Mouse (Mus musculus): ENCODE data around the gene 1190005I06Rik. TPM values are rescaled to one million over a fixed set of nuclear protein-coding genes. Genes with fewer than 3 reads are reported as not detected.

1190005I06Rik gene
- polyA plus RNA-seq, 1 experiment, result 0.69 TPM

DNA sequence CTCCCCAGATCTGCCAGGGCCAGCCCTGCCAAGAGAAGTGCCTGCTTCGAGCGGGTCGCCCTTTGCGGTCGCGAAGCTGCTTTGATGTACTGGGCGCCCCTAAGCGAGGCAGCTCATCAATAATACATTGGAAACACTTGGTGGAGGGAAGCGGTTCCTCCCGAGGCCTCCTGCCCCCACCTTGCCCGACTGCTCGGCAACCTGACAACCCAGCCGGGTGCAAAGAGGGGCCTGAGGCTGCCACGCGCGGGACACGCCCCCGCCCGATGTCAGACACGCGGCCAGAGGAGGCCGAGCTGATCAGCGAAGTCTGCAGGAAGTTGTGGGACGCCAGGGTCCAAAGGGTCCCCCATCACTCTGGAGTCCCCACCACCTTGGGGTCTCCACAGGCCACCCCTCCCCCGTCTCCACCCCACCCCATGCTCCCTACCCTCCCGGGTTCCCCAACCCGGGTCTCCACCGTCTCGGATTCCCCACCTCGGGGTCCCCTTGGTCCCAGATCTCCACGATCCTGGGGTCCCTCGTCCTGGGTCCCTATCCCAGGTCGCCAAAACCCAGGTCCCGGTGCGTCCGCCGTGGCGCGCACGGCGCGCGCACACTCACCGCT lies 13.7 kb downstream of the 1190005I06Rik start:
- TF ChIP-seq GATA1 (IDR thresholded peaks at IDR 0.05; ENCODE audit: low read length), result no peak

DNA sequence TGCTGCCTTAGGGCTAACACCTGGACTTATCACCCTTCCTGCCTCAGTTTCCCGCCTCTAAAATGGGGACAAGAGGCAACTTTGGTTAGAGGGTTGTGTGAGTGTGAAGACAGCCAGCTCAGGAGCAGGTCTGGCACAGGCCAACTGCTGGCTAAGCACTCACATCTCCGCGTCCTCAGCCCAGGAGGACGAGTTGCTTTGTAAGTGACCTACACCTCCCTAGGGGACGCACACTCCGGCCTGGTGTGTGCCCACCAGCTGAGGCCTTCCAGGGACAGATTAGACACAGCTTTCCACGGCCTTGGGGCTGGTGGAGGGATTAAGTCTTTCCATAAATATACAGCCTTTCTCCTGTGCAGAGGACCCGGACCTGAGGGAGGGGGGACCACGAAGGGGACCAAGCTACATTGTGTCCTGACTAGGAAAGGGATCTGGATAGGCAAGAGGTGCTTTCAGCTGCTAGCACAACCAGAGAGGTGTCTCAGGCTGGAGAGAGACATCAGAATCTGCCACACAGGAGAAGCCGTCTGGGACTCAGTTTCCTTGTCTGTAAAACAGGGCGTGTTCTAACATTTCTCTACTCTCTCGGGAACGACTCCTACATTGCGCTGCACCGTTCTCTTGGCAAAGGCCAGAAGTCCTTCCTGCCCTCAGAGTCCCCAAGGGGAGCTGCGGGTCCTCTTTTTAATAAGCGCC lies 14.3 kb downstream of the 1190005I06Rik start:
- no peak for TF ChIP-seq GATA1 (IDR thresholded peaks at IDR 0.05; ENCODE audit: low read length)

- TF ChIP-seq GATA1 (IDR thresholded peaks at IDR 0.05; ENCODE audit: low read length), result no peak
These were observed 15.7 kb downstream of the 1190005I06Rik start for GRCm38 (mm10) chr8:120631441-120632375.

DNA sequence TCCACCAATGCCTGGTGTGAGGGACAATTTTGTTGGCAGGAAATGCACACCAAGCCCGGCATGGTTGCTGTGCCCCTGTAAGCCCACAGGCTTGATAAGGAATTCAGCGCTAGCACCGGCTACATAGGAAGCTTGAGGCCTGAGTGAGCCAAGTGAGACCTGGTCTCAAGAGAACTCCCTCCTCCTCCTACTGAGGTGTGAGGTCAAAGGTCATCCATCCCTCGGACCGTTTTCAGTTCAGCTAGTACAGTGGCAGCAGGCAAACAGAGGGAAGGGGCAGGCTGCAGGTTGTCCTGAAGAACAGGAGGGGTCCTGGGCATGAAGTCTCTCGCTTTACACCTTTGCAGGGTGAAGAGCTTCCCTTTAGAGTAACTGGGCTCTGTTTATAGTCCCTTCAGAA lies 16.6 kb downstream of the 1190005I06Rik start:
- TF ChIP-seq GATA1 (IDR thresholded peaks at IDR 0.05; ENCODE audit: low read length), result no peak

DNA sequence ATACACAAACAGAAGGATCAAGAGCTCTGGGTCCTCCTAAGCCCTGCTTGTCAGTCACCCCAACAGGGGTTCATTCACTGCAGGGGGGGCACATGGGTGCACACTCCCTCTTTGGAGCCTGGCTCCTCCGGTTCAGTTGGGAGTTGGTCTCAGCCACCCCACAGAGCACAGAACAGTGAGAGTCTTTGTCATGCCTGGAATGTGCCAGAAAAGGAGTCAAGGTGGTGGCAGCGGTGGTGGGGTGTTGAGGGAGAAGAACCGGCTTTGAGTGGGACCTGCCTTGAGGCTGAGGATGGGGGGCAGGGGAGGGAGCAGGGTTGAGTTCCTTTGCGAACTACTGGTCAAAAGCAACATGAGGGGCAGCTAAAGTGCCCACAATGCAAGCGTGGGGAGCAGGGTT lies 17.4 kb downstream of the 1190005I06Rik start:
- TF ChIP-seq GATA1 (IDR thresholded peaks at IDR 0.05; ENCODE audit: low read length), result no peak

DNA sequence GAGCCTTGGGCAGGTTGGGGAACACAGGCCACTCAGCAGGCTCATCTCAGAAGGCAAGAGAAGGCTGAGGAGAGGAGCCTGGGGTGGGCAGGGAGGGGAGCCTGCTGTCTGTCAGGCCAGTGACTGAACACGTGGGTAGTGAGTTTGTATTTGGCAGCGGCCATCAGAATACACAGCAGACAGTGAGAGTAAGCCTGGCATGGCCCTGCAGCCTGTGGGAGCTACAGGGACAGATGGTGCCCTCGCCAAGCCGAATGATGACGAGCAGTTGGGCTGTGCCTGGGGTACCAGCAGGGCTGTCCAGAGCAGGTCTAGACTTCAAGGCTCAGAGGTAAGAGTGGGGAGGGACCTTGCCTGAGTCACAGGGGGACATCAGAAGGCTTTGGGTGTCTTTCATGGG lies 20.1 kb downstream of the 1190005I06Rik start:
- no peak for TF ChIP-seq GATA1 (IDR thresholded peaks at IDR 0.05; ENCODE audit: low read length)

DNA sequence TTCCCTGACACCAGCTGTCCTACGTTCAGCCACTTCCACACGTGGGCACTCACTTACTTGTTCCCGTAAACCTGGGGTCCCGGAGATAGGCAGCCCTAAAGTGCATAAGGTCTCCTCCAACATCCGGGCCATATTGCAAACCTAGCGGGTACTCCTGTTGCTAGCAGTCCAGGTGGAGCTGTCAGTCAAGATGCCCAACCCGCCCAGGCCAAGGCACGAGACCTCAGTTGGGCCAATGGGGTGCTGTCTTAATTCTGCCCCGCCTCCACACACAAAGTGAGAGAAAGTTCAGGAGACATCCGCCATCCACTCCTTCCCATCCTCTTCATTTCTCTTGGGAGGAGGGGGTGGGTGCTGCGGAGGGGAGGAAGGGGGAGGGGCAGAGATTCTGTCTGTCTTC lies 21.0 kb downstream of the 1190005I06Rik start:
- no peak for TF ChIP-seq GATA1 (IDR thresholded peaks at IDR 0.05; ENCODE audit: low read length)

GRCm38 (mm10) chr8:120623608-120624007 lies 23.8 kb downstream of the 1190005I06Rik start:
- no peak for TF ChIP-seq GATA1 (IDR thresholded peaks at IDR 0.05; ENCODE audit: low read length)

DNA sequence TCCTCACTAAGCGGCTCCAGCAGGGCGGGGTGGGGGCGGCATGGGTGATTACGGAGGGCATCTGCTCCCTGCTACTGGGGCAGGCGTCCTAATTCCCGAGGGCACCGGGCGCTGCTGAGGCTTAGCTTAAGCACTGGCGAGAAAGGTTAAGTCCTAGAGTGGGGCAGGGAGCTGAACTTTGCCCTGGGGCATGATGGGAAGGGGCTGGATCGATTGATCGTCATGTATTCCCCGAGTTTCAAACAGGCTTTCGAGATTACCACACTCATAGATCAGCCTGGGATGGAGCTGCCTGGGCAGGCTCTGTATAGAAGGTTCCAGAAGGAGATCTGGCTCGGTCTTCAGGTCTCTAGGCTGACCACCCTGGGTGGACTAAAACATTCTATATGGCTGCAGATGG lies 25.3 kb downstream of the 1190005I06Rik start:
- no peak for TF ChIP-seq GATA1 (IDR thresholded peaks at IDR 0.05; ENCODE audit: low read length)

DNA sequence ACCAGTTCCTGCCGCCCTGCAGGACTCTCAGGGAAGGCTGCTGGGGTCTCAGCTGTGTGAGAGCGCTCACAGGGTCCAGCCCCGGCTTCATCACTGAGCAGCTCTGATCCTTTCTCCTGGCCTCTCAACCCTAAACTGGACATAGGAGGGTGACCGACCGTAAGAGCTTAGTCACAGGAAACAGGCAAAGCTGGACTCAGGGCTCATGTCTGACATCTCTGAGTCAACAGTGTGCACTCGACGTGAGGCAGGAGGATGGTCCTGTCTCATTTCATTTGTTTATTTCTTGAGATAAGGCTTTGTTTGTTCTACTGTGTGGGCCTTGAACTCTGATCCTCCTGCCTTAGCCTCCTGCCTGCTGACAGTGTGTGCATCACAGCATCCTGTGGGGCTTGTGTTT lies 27.0 kb downstream of the 1190005I06Rik start:
- TF ChIP-seq GATA1 (IDR thresholded peaks at IDR 0.05; ENCODE audit: low read length), result no peak

DNA sequence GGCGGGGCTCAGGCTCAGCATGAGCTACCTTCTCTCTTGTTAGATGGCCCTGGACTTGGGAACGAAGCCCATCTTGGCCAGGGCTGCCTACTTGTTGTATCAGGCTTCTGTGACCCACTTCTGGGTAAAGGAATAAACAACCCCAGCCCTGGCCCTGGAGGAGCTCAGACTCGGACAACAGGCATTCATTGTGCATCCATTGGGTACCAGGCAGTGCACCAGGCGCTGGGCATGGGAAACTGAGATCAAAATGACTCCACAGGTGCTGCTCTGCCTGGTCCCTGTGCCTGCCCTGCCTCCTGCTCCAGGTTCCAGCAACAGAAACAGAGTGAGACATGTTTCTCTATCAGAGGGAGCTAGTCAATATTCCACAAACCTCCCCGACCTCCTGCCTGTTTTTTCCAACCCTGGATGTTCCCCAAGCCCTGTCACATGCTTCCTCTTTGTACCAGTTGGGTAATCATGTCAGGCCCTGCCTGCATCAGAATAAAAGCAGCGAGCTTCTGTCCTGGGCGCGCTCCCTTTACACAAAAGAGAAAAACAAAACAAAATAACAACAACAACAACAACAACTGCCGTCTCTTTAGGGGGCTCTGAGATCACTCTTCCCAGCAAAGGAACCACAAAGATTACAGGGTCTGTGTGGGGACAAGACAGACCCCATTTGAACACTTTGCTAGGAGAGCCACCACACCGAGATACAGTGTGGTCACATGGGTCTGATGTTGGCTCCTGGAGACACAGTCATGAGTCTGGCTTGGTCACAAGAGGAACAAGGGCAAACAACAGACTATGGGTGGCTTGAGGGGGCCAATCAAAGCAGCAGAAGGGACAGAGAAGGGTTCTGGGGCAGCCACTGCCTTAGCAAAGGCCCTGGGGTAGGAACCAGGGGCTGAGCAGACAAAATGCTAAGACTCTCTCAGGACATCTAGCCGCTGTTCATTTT lies 27.9 kb downstream of the 1190005I06Rik start:
- TF ChIP-seq GATA1 (IDR thresholded peaks at IDR 0.05; ENCODE audit: low read length), result no peak

DNA sequence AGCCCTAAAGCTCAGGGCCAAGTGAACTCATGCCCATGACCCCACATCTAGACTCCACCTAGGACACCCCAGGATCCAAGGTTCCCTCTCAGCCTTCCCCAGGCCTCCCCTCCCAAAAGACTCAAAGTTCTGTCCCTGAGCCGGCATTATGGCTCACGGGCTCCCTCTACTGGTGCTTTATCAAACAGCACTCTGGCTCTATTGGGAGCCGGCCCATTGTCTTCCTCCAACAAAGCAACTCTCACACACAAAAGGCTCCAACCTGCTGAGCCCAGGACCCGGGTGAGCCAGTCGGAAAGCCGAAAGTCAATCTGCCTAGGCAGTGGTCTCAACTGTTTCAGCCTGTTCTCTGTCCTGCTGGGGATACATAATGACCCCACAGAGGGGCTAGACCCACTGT lies 29.3 kb downstream of the 1190005I06Rik start:
- TF ChIP-seq GATA1 (IDR thresholded peaks at IDR 0.05; ENCODE audit: low read length), result no peak

DNA sequence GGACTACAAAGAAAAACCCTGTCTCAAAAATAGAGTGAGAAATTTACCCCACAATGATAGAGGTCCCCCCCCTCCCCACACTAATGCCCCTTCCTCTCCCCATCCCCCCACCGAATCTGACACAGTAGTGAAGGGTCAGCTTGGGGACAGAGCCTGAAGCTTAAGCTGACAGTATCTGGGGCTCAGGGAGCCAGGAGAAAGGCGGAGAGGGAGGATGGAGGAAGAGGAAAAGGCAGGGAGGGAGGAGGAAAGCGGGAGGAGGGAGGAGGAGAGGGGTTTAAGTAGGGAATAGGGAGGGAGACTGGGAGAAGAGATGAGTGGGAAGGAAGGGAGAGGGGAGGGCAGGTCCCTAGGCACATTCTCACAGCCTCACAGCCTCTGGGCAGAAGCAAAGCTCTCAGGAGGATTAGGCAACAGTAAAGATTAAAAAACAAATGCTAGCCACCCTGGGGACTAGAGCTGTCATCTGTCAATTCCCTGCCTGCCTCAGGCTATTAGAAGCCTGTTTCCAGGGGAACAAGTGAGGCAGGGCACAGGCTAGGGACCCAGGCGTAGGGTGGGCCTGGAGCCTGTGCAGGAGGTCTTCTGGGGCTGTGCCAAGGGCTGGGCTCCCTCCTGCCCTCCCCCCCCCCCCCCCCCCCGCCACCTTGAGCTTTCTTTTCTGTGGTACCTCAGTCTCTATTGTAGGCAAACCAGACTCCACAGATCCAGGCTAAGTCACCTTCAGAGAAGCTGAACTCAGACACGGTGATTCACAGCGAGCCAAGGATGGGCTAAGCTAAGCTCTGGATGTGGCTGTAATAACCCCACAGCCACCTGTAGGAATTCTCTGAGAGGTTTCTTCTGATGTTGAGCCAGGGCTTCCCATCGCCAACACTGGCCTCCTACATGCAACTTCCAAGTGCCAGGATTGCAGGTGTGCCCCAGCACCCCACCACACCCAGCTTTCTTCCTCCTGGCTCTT lies 30.5 kb downstream of the 1190005I06Rik start:
- no peak for TF ChIP-seq GATA1 (IDR thresholded peaks at IDR 0.05; ENCODE audit: low read length)

DNA sequence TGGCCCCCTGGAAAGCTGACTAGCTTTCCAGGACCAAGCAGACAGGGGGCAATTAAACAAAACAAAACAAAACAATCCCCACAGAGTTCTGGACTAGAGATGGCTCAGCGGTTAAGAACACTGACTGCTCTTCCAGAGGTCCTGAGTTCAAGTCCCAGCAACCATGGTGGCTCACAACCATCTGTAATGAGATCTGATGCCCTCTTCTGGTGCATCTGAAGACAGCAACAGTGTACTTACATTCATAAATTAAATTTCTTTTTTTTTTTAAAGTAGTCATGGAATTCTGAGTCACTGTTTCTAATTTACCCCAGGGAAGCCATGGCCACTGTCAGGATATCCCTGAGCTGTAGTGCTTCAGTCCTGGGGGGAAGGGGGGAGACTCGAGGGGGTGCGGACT lies 32.9 kb downstream of the 1190005I06Rik start:
- no peak for TF ChIP-seq GATA1 (IDR thresholded peaks at IDR 0.05; ENCODE audit: low read length)

Measured in G1E-ER4 (cell line).